Mouse (Mus musculus) neural tube, embryonic 14.5 days (tissue): Measurements from ENCODE around the gene Hnf4a. TPM values are rescaled to one million over a fixed set of nuclear protein-coding genes. Genes with fewer than 3 reads are reported as not detected.
"Not testable (repeated sequence)": the region's sequence is repeated elsewhere in the genome, so short reads cannot be mapped to it uniquely, and the experiment has no call there.

ENCODE experiments used
- ATAC-seq: fragments of 200-750 bp; cut with Nextera tagmentation; 2 replicates; pipeline ENCODE4 v1.8.0; 2017; ENCODE audit warnings: low read depth, mild to moderate bottlenecking, moderate TSS enrichment, moderate library complexity
- H3K27ac ChIP-seq: fragments of 300-500 bp; sonication (generic); 2 replicates; pipeline ENCODE4 v1.5.1; 2014; ENCODE audit warnings: low read depth, mild to moderate bottlenecking, control low read depth, low read length, moderate library complexity, mixed read lengths
- H3K27me3 ChIP-seq: fragments of 300-500 bp; sonication (generic); 2 replicates; pipeline ENCODE4 v1.6.1; 2014; ENCODE audit warnings: low read length; ENCODE audit not compliant: control insufficient read depth, insufficient read depth
- H3K36me3 ChIP-seq: fragments of 300-500 bp; sonication (generic); 2 replicates; pipeline ENCODE4 v1.6.1; 2014; ENCODE audit warnings: low read length, mixed read lengths; ENCODE audit not compliant: control insufficient read depth, insufficient read depth
- H3K4me1 ChIP-seq: fragments of 300-500 bp; sonication (generic); 2 replicates; pipeline ENCODE4 v1.6.1; 2014; ENCODE audit warnings: low read length; ENCODE audit not compliant: control insufficient read depth, insufficient read depth
- H3K4me2 ChIP-seq: fragments of 300-500 bp; sonication (generic); 2 replicates; pipeline ENCODE4 v1.6.1; 2014; ENCODE audit warnings: mild to moderate bottlenecking, low read depth, low read length, control low read depth
- H3K4me3 ChIP-seq: fragments of 300-500 bp; sonication (generic); 2 replicates; pipeline ENCODE4 v1.5.1; 2014; ENCODE audit warnings: low read depth, low read length, control low read depth, mixed read lengths
- H3K9ac ChIP-seq: fragments of 300-500 bp; sonication (generic); replicated peaks from 2 replicates; pipeline ENCODE4 v1.6.1; 2014; ENCODE audit warnings: low read depth, mild to moderate bottlenecking, control low read depth, low read length, mixed read lengths
- H3K9me3 ChIP-seq: fragments of 300-500 bp; sonication (generic); 2 replicates; pipeline ENCODE4 v1.6.1; 2016; ENCODE audit warnings: low read length; ENCODE audit not compliant: control insufficient read depth
- WGBS: fragments of 180-500 bp; shearing (Covaris S2); extraction: QIAGEN DNeasy Blood & Tissue Kit; methylation state at CpG from one replicate; pipeline ENCODE4 v1.1.7; 2014; 5-methylcytosine and 5-hydroxymethylcytosine counted together
- polyA plus RNA-seq: library from polyadenylated mRNA; unstranded; fragments of >200 nt; fragmentation: Nextera tagmentation; extraction: Ambion mirVana; gene quantifications from 2 replicates; pipeline ENCODE4 v1.2.1, GENCODE M21; 2014

Gene Hnf4a
- polyA plus RNA-seq, 1 experiment from 2014 or later: not detected

GRCm38 (mm10) chr2:163613990-163614389 lies 107.4 kb downstream of the Hnf4a start:
- Histone ChIP-seq H3K27ac (no peak overlapping the region), H3K27me3 (no peaks in the 10 kb centered on the region), H3K36me3 (peaks cover 32% of the 10 kb centered on the region), H3K4me3 (no peak overlapping the region), H3K9ac (no peak overlapping the region), H3K9me3 (no peaks in the 10 kb centered on the region), H3K4me2 (no peak overlapping the region), H3K4me1 (no peaks in the 10 kb centered on the region)
- 93% methylated on average over 4 of the region's 4 CpGs for WGBS
- ATAC-seq: no peak

GRCm38 (mm10) chr2:163615401-163615800 lies 108.8 kb downstream of the Hnf4a start:
- Histone ChIP-seq H3K4me1 (no peaks in the 10 kb centered on the region), H3K27ac (no peak overlapping the region), H3K4me3 (no peak overlapping the region), H3K36me3 (peaks cover 39% of the 10 kb centered on the region), H3K9me3 (no peaks in the 10 kb centered on the region), H3K4me2 (no peak overlapping the region), H3K27me3 (no peaks in the 10 kb centered on the region), H3K9ac (no peak overlapping the region)
- ATAC-seq: no peak
- WGBS: 94% methylated on average over 9 of the region's 9 CpGs

- no peak overlapping the region for H3K27ac ChIP-seq
- no peak overlapping the region for H3K4me2 ChIP-seq
- no peak for ATAC-seq
- H3K9me3 ChIP-seq: no peaks in the 10 kb centered on the region
- no peak overlapping the region for H3K9ac ChIP-seq
- peaks cover 44% of the 10 kb centered on the region for H3K36me3 ChIP-seq
- no peaks in the 10 kb centered on the region for H3K27me3 ChIP-seq
- 88% methylated on average over 4 of the region's 4 CpGs for WGBS
- no peaks in the 10 kb centered on the region for H3K4me1 ChIP-seq
- no peak overlapping the region for H3K4me3 ChIP-seq
Measured at GRCm38 (mm10) chr2:163615906-163616651, 109.5 kb downstream of the Hnf4a start.

DNA sequence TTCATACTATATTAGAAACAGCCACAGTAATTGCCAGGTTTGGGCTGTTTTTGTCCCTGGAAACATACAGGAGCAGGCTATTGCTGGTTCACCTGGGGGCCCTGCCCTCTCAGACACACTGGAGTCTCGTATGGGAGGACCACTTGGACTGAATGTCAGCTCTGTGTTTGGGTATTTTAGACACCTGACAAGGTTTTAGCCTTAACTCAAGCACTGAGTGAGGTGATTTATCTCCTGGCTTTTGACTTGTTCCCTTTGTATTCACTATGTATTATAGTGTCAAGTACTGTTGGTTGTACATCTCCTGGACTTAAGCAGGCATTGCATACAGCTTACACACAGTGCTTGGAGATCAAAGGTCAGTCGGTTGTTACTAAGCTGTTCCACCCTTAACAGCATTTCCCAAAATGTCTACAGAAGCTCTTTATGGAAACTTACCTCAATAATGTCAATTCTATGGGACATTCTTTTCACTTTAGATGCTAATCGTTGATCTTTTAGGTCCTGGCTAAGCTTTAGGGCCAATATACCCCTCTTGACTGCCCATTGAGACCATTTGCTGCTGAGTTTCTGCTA lies 110.1 kb downstream of the Hnf4a start:
- H3K4me2 ChIP-seq: no peak overlapping the region
- H3K4me3 ChIP-seq: no peak overlapping the region
- H3K9me3 ChIP-seq: no peaks in the 10 kb centered on the region
- 80% methylated on average over 3 of the region's 3 CpGs for WGBS
- no peak for ATAC-seq
- no peaks in the 10 kb centered on the region for H3K4me1 ChIP-seq
- peaks cover 47% of the 10 kb centered on the region for H3K36me3 ChIP-seq
- no peaks in the 10 kb centered on the region for H3K27me3 ChIP-seq
- H3K9ac ChIP-seq: no peak overlapping the region
- H3K27ac ChIP-seq: no peak overlapping the region

DNA sequence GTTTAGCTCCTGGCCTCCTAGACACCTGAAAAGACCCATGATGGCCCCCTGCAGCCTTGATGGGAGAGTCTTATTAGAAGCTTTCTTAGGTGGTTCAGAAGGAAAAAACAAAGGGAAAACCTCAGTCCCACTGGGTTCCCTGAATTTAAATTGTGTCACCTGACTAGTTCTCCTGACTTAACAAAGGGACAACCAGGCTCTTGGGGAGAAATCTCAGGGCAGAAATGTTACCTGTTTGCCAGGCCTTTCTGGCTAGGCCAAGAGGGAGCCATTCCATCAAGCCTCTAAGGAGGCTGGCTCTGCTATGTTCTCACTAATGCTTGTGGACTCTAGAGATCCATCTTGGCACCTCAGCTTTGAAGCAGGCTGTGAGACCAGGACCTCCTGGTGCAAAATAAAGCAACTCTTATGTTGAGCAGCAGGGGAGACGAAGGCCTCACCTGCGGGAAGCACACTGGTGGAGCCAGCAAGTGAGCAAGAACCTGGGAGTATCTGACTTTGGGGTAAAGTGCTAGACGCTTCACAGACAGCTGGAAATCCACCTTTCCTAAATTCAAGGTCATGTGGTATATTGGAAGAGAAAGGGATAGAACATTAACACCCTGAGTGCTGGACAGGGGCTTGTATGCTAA lies 110.7 kb downstream of the Hnf4a start:
- no peaks in the 10 kb centered on the region for H3K27me3 ChIP-seq
- no peaks in the 10 kb centered on the region for H3K9me3 ChIP-seq
- H3K4me1 ChIP-seq: no peaks in the 10 kb centered on the region
- no peak overlapping the region for H3K27ac ChIP-seq
- H3K4me3 ChIP-seq: no peak overlapping the region
- ATAC-seq: no peak
- no peak overlapping the region for H3K9ac ChIP-seq
- H3K4me2 ChIP-seq: no peak overlapping the region
- 78% methylated on average over 3 of the region's 3 CpGs for WGBS
- H3K36me3 ChIP-seq: peaks cover 42% of the 10 kb centered on the region

- ATAC-seq: no peak
- Histone ChIP-seq H3K36me3 (peaks cover 45% of the 10 kb centered on the region), H3K4me3 (no peak overlapping the region), H3K27ac (no peak overlapping the region), H3K4me1 (no peaks in the 10 kb centered on the region), H3K9ac (no peak overlapping the region), H3K9me3 (no peaks in the 10 kb centered on the region), H3K27me3 (no peaks in the 10 kb centered on the region), H3K4me2 (no peak overlapping the region)
- 96% methylated on average over 4 of the region's 4 CpGs for WGBS
Measured at GRCm38 (mm10) chr2:163617874-163618273, 111.3 kb downstream of the Hnf4a start.

DNA sequence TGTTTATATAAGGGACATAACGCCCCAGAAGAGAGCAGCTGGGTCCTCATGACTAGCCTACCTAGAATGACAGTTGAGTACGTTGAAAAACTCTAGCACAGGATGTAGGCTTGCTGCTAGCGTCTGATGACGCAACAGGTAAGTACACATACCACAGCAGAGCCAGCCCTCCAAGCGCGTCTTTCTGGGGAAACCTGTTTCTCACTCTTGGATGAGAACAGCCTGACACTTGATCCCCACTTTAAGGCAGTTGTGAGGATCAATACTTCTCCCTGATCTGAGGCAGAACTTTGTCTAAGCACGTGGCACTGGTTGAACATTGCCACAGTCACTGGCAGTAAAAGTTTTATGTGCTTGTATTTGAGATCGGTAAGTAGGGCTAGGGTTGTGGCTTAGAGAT lies 113.8 kb downstream of the Hnf4a start:
- ATAC-seq: no peak

DNA sequence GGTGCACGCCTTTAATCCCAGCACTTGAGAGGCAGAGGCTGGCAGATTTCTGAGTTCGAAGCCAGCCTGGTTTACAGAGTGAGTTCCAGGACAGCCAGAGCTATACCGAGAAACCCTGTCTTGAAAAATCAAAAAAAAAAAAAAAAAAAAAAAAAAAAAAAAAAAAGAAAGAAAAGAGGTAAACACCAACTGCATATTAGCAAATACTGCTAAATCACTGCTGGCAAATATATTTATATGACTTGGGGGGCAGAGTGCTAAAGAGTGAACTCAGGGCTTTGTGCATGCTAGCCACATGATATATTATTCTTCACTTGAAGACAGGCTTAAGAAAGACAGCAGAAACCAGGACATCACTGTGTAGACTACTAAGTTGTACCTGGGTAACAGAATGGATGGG lies 114.8 kb downstream of the Hnf4a start:
- WGBS: 93% methylated on average over 3 of the region's 3 CpGs
- H3K9ac ChIP-seq, ATAC-seq, H3K4me2 ChIP-seq, H3K4me1 ChIP-seq, H3K27me3 ChIP-seq, H3K4me3 ChIP-seq, H3K27ac ChIP-seq, H3K9me3 ChIP-seq: not testable (repeated sequence)
- peaks cover 41% of the 10 kb centered on the region for H3K36me3 ChIP-seq

More for the DNA sequence above, 113.8 kb downstream of the Hnf4a start:
- Histone ChIP-seq H3K27ac (no peak overlapping the region), H3K4me2 (no peak overlapping the region), H3K36me3 (peaks cover 39% of the 10 kb centered on the region), H3K9me3 (no peaks in the 10 kb centered on the region), H3K4me3 (no peak overlapping the region), H3K9ac (no peak overlapping the region), H3K27me3 (no peaks in the 10 kb centered on the region), H3K4me1 (no peaks in the 10 kb centered on the region)
- 92% methylated on average over 8 of the region's 8 CpGs for WGBS
